Mouse (Mus musculus) G1E (cell line): ENCODE results near the gene Serping1.

Experiments
- CTCF ChIP-seq: IDR thresholded peaks from 2 replicates; pipeline ENCODE4 v1.5.1; 2012; ENCODE audit warnings: low read depth, low read length, inconsistent platforms, mixed read lengths
- GATA1 ChIP-seq: IDR thresholded peaks from 2 replicates; pipeline ENCODE4 v1.6.1; 2012; ENCODE audit warnings: borderline replicate concordance, low read length, inconsistent platforms, mixed read lengths
- GATA2 ChIP-seq: IDR thresholded peaks from 2 replicates; pipeline ENCODE4 v1.6.1; 2012; ENCODE audit warnings: low read depth, low read length, inconsistent platforms, borderline replicate concordance
- POLR2AphosphoS5 ChIP-seq: IDR thresholded peaks from 2 replicates; pipeline ENCODE4 v1.6.1; 2012; ENCODE audit warnings: low read depth, low read length, inconsistent platforms; ENCODE audit not compliant: insufficient replicate concordance

DNA sequence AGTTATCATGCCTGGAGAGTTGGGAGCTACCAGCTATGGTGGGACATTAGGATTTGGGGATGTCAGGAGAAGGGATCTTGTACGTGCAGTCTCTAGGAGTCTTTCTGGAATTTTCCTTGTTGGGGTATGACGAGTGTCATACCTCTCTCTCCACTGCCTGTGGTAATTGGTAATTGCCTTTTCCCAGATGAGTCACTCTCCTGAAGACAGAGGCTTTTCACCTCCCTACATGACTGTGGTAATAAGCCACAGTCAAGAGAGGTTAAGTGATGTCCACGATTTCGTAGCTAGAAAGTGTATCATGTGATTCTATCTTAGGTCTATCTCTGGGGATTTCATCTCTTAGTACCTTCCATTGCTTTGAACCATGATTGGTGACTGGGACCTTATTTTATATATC, 2.8 kb downstream of the Serping1 start:
- TF ChIP-seq CTCF (no peak), POLR2AphosphoS5 (no peak), GATA1 (no peak), GATA2 (no peak)
